ENCODE assay signal across 8 mouse cellular contexts in genomic region chr14:31251084-31251604, GRCm38 (mm10). TPM values are rescaled to one million over a fixed set of nuclear protein-coding genes. Genes with fewer than 3 reads are reported as not detected.
A peak's percentile ranks its signal among the peaks of the same experiment; 100 is the strongest.
DNase-seq lines count a peak whose midpoint lies in the region; ATAC-seq and TF ChIP-seq lines count a peak whose summit lies in the region.

Gene Phf7 (minus strand): TSS chr14:31251317.
Gene Bap1 (plus strand): TSS chr14:31251450.

- no peaks in the 10 kb centered on the region for H3K27me3 ChIP-seq in hindbrain, postnatal 0 days (ENCODE audit: insufficient read depth, low read length)

- peak; percentile 76 for ATAC-seq in activated CD4-positive, CD25-positive, alpha-beta regulatory T cell, adult 4 months
- ATAC-seq in common myeloid progenitor, adult 5-6 weeks (replicated peaks; ENCODE audit: low read depth, poor library complexity, severe bottlenecking): peak; percentile 86
- peak; percentile 95 for ATAC-seq in hindbrain, postnatal 0 days

- WGBS in hindbrain, postnatal 0 days: under 1% methylated on average over 74 of the region's 75 CpGs
- WGBS in macrophage (ENCODE audit: missing documents): under 1% methylated on average over 74 of the region's 75 CpGs

- H3K9me3 ChIP-seq in hindbrain, postnatal 0 days (ENCODE audit: low read length): no peaks in the 10 kb centered on the region

- TF ChIP-seq CTCF in gastrocnemius, adult 2 months (IDR thresholded peaks at IDR 0.05): peak; percentile 9; the same call in 1 of the 2 replicates
- no peak for TF ChIP-seq CTCF in hindbrain, postnatal 0 days (IDR thresholded peaks at IDR 0.05; ENCODE audit: low read depth)
- no peak; the same call in 1 of the 2 replicates for TF ChIP-seq CTCF in left cerebral cortex, adult 2 months (IDR thresholded peaks at IDR 0.05)

- H3K4me1 ChIP-seq in hindbrain, postnatal 0 days (ENCODE audit: insufficient read depth, low read length): peaks cover 7% of the 10 kb centered on the region; the same call in 1 of the 2 replicates

- H3K4me3 ChIP-seq in gastrocnemius, adult 2 months: peak within 1 kb of the TSS; percentile 100
- peak within 1 kb of the TSS; percentile 99 for H3K4me3 ChIP-seq in hindbrain, postnatal 0 days (ENCODE audit: low read length)
- peak within 1 kb of the TSS; percentile 99 for H3K4me3 ChIP-seq in left cerebral cortex, adult 2 months
- peak within 1 kb of the TSS; percentile 99 for H3K4me3 ChIP-seq in macrophage (ENCODE audit: inconsistent target)

- peak within 1 kb of the TSS; percentile 87 for H3K4me2 ChIP-seq in hindbrain, postnatal 0 days (ENCODE audit: low read depth, low read length)

- H3K27ac ChIP-seq in gastrocnemius, adult 2 months: peak within 1 kb of the TSS; percentile 93
- H3K27ac ChIP-seq in hindbrain, postnatal 0 days: peak within 1 kb of the TSS; percentile 97
- peak within 1 kb of the TSS; percentile 97 for H3K27ac ChIP-seq in left cerebral cortex, adult 2 months
- H3K27ac ChIP-seq in macrophage: peak within 1 kb of the TSS; percentile 65

- H3K9ac ChIP-seq in hindbrain, postnatal 0 days (replicated peaks; ENCODE audit: low read length): peak within 1 kb of the TSS; percentile 99

- H3K79me2 ChIP-seq in macrophage (ENCODE audit: inconsistent target): peaks cover 26% of the 10 kb centered on the region

- peaks cover 29% of the 10 kb centered on the region for H3K36me3 ChIP-seq in hindbrain, postnatal 0 days (ENCODE audit: insufficient read depth, low read length)
- H3K36me3 ChIP-seq in macrophage (ENCODE audit: inconsistent target): peaks cover 36% of the 10 kb centered on the region

- DNase-seq in gastrocnemius, adult 2 months: peak; percentile 97
- DNase-seq in hindbrain, postnatal 0 days (ENCODE audit: low spot score): peak; percentile 98
- DNase-seq in left cerebral cortex, adult 2 months (ENCODE audit: extremely low spot score in 1 of 2, low spot score in 2 of 2): peak; percentile 95 to 99
- DNase-seq in retina, postnatal 7 days (ENCODE audit: low read depth, low spot score): peak; percentile 93
- DNase-seq in urinary bladder, adult 18-20 months (ENCODE audit: low spot score in 2 of 2): peak; percentile 92 to 97

- intact Hi-C loops in gastrocnemius, adult 2 months (cut with DNase I): loop anchor here (5.0 to 10.0 kb wide), 4 partner anchors 44 to 244 kb away; partner anchors contain the start of genes Capn7, Eaf1, Mettl6 and Smim4
- intact Hi-C loops in left cerebral cortex, adult 2 months (cut with DNase I): loop anchor here (2.0 to 5.0 kb wide), 3 partner anchors 44 to 234 kb away; partner anchors contain the start of genes Capn7, Gnl3 and Pbrm1

RNA-seq across cellular contexts. Expression of gene Phf7, which starts in this region (rescaled TPM):
- polyA plus RNA-seq in activated CD4-positive, CD25-positive, alpha-beta regulatory T cell, adult 4 months (2017; shearing (Covaris generic)): 10 to 100 TPM; 10.7 to 12.9 TPM
- total RNA-seq in common myeloid progenitor, adult 5-6 weeks (2017): 15.6 and 16.7 TPM in 2 replicates
- 1 to 10 TPM; 7.3 to 8.9 TPM for total RNA-seq in gastrocnemius, adult 2 months (2021)
- 4.1 and 5.3 TPM in 2 replicates for total RNA-seq in hindbrain, postnatal 0 days (2014; rRNA removed)
- polyA plus RNA-seq in hindbrain, postnatal 0 days (2015; fragmentation: Nextera tagmentation; extraction: Ambion mirVana): 8.8 and 11.0 TPM in 2 replicates
- 1 to 10 TPM; 3.3 to 4.3 TPM for total RNA-seq in left cerebral cortex, adult 2 months (2021)
- total RNA-seq in macrophage (2018; cell fraction: chromatin; rRNA removed): 10 to 100 TPM in 5 of 26 experiments, 1 to 10 TPM in 20, under 1 TPM in 1; 0.71 to 18.9 (median 6.1) TPM
- total RNA-seq in macrophage (2018; cell fraction: cytosol; rRNA removed): 1 to 10 TPM; 3.3 to 8.1 (median 4.7) TPM
- total RNA-seq in macrophage (2018; cell fraction: nucleus; rRNA removed): 10 to 100 TPM in 2 of 26 experiments, 1 to 10 TPM in 24; 1.6 to 11.8 (median 5.3) TPM
- 4.8 to 7.5 TPM (median 6.3 TPM) in 3 replicates for polyA plus RNA-seq in macrophage (2018)

RNA-seq across cellular contexts. Expression of gene Bap1, which starts in this region (rescaled TPM):
- 10 to 100 TPM; 21.1 to 25.4 TPM for polyA plus RNA-seq in activated CD4-positive, CD25-positive, alpha-beta regulatory T cell, adult 4 months (2017; shearing (Covaris generic))
- 39.8 and 64.6 TPM in 2 replicates for total RNA-seq in common myeloid progenitor, adult 5-6 weeks (2017)
- total RNA-seq in gastrocnemius, adult 2 months (2021): 10 to 100 TPM; 46.7 to 48.0 TPM
- total RNA-seq in hindbrain, postnatal 0 days (2014; rRNA removed): 119 and 136 TPM in 2 replicates
- polyA plus RNA-seq in hindbrain, postnatal 0 days (2015; fragmentation: Nextera tagmentation; extraction: Ambion mirVana): 101 and 104 TPM in 2 replicates
- total RNA-seq in left cerebral cortex, adult 2 months (2021): 100 to 1,000 TPM; 142 to 146 TPM
- total RNA-seq in macrophage (2018; cell fraction: chromatin; rRNA removed): 100 to 1,000 TPM in 6 of 26 experiments, 10 to 100 TPM in 20; 47.3 to 145 (median 83.7) TPM
- total RNA-seq in macrophage (2018; cell fraction: cytosol; rRNA removed): 10 to 100 TPM; 31.1 to 38.8 (median 35.0) TPM
- total RNA-seq in macrophage (2018; cell fraction: nucleus; rRNA removed): 10 to 100 TPM; 37.9 to 74.1 (median 49.9) TPM
- 28.5 to 31.0 TPM (median 30.7 TPM) in 3 replicates for polyA plus RNA-seq in macrophage (2018)

Comparison
In these comparisons a context has a peak if more than half of its experiments do, and no peak if none do; other contexts are left out.
1. Peak in every context shown above with its lines: DNase-seq, ATAC-seq, H3K4me3 ChIP-seq and H3K27ac ChIP-seq.